Mouse (Mus musculus) neural tube, embryonic 15.5 days (tissue): ENCODE measurements at regions not wholly inside any gene's neighbourhood (a gene's known extent, or its start where the extent isn't known, plus 50 kb on each side); places are given as distances from the start of the nearest gene placed in this dataset.

ENCODE experiments used
- ATAC-seq: fragments of 200-750 bp; cut with Nextera tagmentation; 2 replicates; pipeline ENCODE4 v1.8.0; 2017; ENCODE audit warnings: mild to moderate bottlenecking, moderate TSS enrichment, moderate library complexity; ENCODE audit not compliant: low FRiP score
- H3K27ac ChIP-seq: fragments of 300-500 bp; sonication (generic); replicated peaks from 2 replicates; pipeline ENCODE4 v1.5.1; 2015; ENCODE audit warnings: mild to moderate bottlenecking, inconsistent platforms
- H3K27me3 ChIP-seq: fragments of 300-500 bp; sonication (generic); replicated peaks from 2 replicates; pipeline ENCODE4 v1.6.1; 2015; ENCODE audit warnings: inconsistent platforms
- H3K36me3 ChIP-seq: fragments of 300-500 bp; sonication (generic); 2 replicates; pipeline ENCODE4 v1.6.1; 2015; ENCODE audit warnings: inconsistent platforms
- H3K4me1 ChIP-seq: fragments of 300-500 bp; sonication (generic); 2 replicates; pipeline ENCODE4 v1.6.1; 2015; ENCODE audit warnings: inconsistent platforms
- H3K4me2 ChIP-seq: fragments of 300-500 bp; sonication (generic); 2 replicates; pipeline ENCODE4 v1.6.1; 2015; ENCODE audit warnings: inconsistent platforms, mild to moderate bottlenecking, moderate library complexity
- H3K4me3 ChIP-seq: fragments of 300-500 bp; sonication (generic); replicated peaks from 2 replicates; pipeline ENCODE4 v1.5.1; 2015; ENCODE audit warnings: mild to moderate bottlenecking, inconsistent platforms
- H3K9ac ChIP-seq: fragments of 300-500 bp; sonication (generic); replicated peaks from 2 replicates; pipeline ENCODE4 v1.6.1; 2015; ENCODE audit warnings: mild to moderate bottlenecking, inconsistent platforms
- H3K9me3 ChIP-seq: fragments of 300-500 bp; sonication (generic); replicated peaks from 2 replicates; pipeline ENCODE4 v1.6.1; 2016; ENCODE audit warnings: inconsistent platforms
- WGBS: fragments of 180-500 bp; shearing (Covaris S2); methylation state at CpG from one replicate; pipeline ENCODE4 v1.1.7; 2015; ENCODE audit warnings: mixed read lengths; 5-methylcytosine and 5-hydroxymethylcytosine counted together

- no peak overlapping the region for H3K27ac ChIP-seq
- H3K4me1 ChIP-seq: no peaks in the 10 kb centered on the region
- no peaks in the 10 kb centered on the region for H3K36me3 ChIP-seq
- H3K9ac ChIP-seq: no peak overlapping the region
- no peaks in the 10 kb centered on the region for H3K27me3 ChIP-seq
- no peak overlapping the region for H3K4me3 ChIP-seq
- H3K9me3 ChIP-seq: no peaks in the 10 kb centered on the region
- no peak overlapping the region for H3K4me2 ChIP-seq
- ATAC-seq: no peak
- 67% methylated on average over 11 of the region's 11 CpGs for WGBS
Observed at GRCm38 (mm10) chr3:144356948-144357295, 151.9 kb upstream of the Lmo4 start.

- WGBS: 67% methylated on average over 17 of the region's 17 CpGs
- no peak overlapping the region for H3K4me2 ChIP-seq
- no peak overlapping the region for H3K9ac ChIP-seq
- no peak overlapping the region for H3K4me3 ChIP-seq
- H3K4me1 ChIP-seq: no peaks in the 10 kb centered on the region
- H3K36me3 ChIP-seq: no peaks in the 10 kb centered on the region
- no peak overlapping the region for H3K27ac ChIP-seq
- ATAC-seq: no peak
- no peaks in the 10 kb centered on the region for H3K9me3 ChIP-seq
- no peaks in the 10 kb centered on the region for H3K27me3 ChIP-seq
Observed at GRCm38 (mm10) chr3:144356103-144356947, 151.3 kb upstream of the Lmo4 start.

GRCm38 (mm10) chr3:144352559-144352958, 147.5 kb upstream of the Lmo4 start:
- Histone ChIP-seq H3K9me3 (no peaks in the 10 kb centered on the region), H3K4me1 (no peaks in the 10 kb centered on the region), H3K36me3 (no peaks in the 10 kb centered on the region), H3K27ac (no peak overlapping the region), H3K9ac (no peak overlapping the region), H3K4me3 (no peak overlapping the region), H3K4me2 (no peak overlapping the region), H3K27me3 (no peaks in the 10 kb centered on the region)
- no peak for ATAC-seq
- 91% methylated on average over 4 of the region's 4 CpGs for WGBS

GRCm38 (mm10) chr3:144348431-144348830, 143.4 kb upstream of the Lmo4 start:
- Histone ChIP-seq H3K27me3 (no peaks in the 10 kb centered on the region), H3K4me2 (no peak overlapping the region), H3K9ac (no peak overlapping the region), H3K4me3 (no peak overlapping the region), H3K27ac (no peak overlapping the region), H3K36me3 (no peaks in the 10 kb centered on the region), H3K9me3 (no peaks in the 10 kb centered on the region), H3K4me1 (no peaks in the 10 kb centered on the region)
- ATAC-seq: no peak
- WGBS: 69% methylated on average over 9 of the region's 9 CpGs

GRCm38 (mm10) chr3:144335237-144335636, 130.2 kb upstream of the Lmo4 start:
- no peak overlapping the region for H3K9ac ChIP-seq
- no peak overlapping the region for H3K4me2 ChIP-seq
- no peaks in the 10 kb centered on the region for H3K36me3 ChIP-seq
- H3K27ac ChIP-seq: no peak overlapping the region
- no peak overlapping the region for H3K4me3 ChIP-seq
- no peaks in the 10 kb centered on the region for H3K9me3 ChIP-seq
- H3K27me3 ChIP-seq: no peaks in the 10 kb centered on the region
- 0 out of 2 replicates have a peak, but pooled peaks cover 6% of the 10 kb centered on the region for H3K4me1 ChIP-seq
- 21% methylated on average over 3 of the region's 3 CpGs for WGBS
- ATAC-seq: no peak

- Histone ChIP-seq H3K36me3 (no peaks in the 10 kb centered on the region), H3K4me2 (no peak overlapping the region), H3K4me3 (no peak overlapping the region), H3K27ac (no peak overlapping the region), H3K9ac (no peak overlapping the region), H3K9me3 (no peaks in the 10 kb centered on the region), H3K27me3 (no peaks in the 10 kb centered on the region), H3K4me1 (peaks cover 12% of the 10 kb centered on the region; the same call in 1 of the 2 replicates)
- no peak for ATAC-seq
- 92% methylated on average over 5 of the region's 5 CpGs for WGBS
Observed at GRCm38 (mm10) chr3:144334201-144334600, 129.2 kb upstream of the Lmo4 start.

- Histone ChIP-seq H3K4me2 (no peak overlapping the region), H3K27me3 (no peaks in the 10 kb centered on the region), H3K9me3 (no peaks in the 10 kb centered on the region), H3K9ac (no peak overlapping the region), H3K27ac (no peak overlapping the region), H3K36me3 (no peaks in the 10 kb centered on the region), H3K4me1 (peaks cover 13% of the 10 kb centered on the region; the same call in 1 of the 2 replicates), H3K4me3 (no peak overlapping the region)
- 4% methylated on average over 5 of the region's 5 CpGs for WGBS
- no peak for ATAC-seq
Observed at GRCm38 (mm10) chr3:144332353-144332752, 127.3 kb upstream of the Lmo4 start.

- Histone ChIP-seq H3K27me3 (no peaks in the 10 kb centered on the region), H3K27ac (no peak overlapping the region), H3K4me3 (no peak overlapping the region), H3K9me3 (no peaks in the 10 kb centered on the region), H3K4me2 (no peak overlapping the region), H3K36me3 (no peaks in the 10 kb centered on the region), H3K9ac (no peak overlapping the region), H3K4me1 (peaks cover 13% of the 10 kb centered on the region; the same call in 1 of the 2 replicates)
- WGBS: 56% methylated on average over 7 of the region's 7 CpGs
- no peak for ATAC-seq
Observed at GRCm38 (mm10) chr3:144329117-144329516, 124.1 kb upstream of the Lmo4 start.

GRCm38 (mm10) chr3:144327235-144327760, 122.3 kb upstream of the Lmo4 start:
- peaks cover 7% of the 10 kb centered on the region; the same call in 1 of the 2 replicates for H3K4me1 ChIP-seq
- ATAC-seq: no peak
- no peak overlapping the region for H3K9ac ChIP-seq
- H3K27ac ChIP-seq: no peak overlapping the region
- 83% methylated on average over 8 of the region's 8 CpGs for WGBS
- no peaks in the 10 kb centered on the region for H3K27me3 ChIP-seq
- no peak overlapping the region for H3K4me3 ChIP-seq
- H3K9me3 ChIP-seq: no peaks in the 10 kb centered on the region
- no peaks in the 10 kb centered on the region for H3K36me3 ChIP-seq
- no peak overlapping the region for H3K4me2 ChIP-seq

GRCm38 (mm10) chr3:144324974-144325373, 120.0 kb upstream of the Lmo4 start:
- Histone ChIP-seq H3K4me2 (no peak overlapping the region), H3K27ac (no peak overlapping the region), H3K4me1 (peaks cover 7% of the 10 kb centered on the region; the same call in 1 of the 2 replicates), H3K9me3 (no peaks in the 10 kb centered on the region), H3K9ac (no peak overlapping the region), H3K4me3 (no peak overlapping the region), H3K36me3 (no peaks in the 10 kb centered on the region), H3K27me3 (no peaks in the 10 kb centered on the region)
- WGBS: 98% methylated on average over 2 of the region's 2 CpGs
- no peak for ATAC-seq

- Histone ChIP-seq H3K36me3 (no peaks in the 10 kb centered on the region), H3K9ac (no peak overlapping the region), H3K27me3 (no peaks in the 10 kb centered on the region), H3K4me2 (no peak overlapping the region), H3K9me3 (no peaks in the 10 kb centered on the region), H3K4me1 (peaks cover 15% of the 10 kb centered on the region), H3K27ac (no peak overlapping the region), H3K4me3 (no peak overlapping the region)
- no peak for ATAC-seq
- 91% methylated on average over 3 of the region's 3 CpGs for WGBS
Observed at GRCm38 (mm10) chr3:144323524-144323923, 118.5 kb upstream of the Lmo4 start.
